Mouse (Mus musculus) effector memory CD4-positive, alpha-beta T cell, adult 5 months (primary cell): ENCODE measurements around the gene Dmrt3. TPM values are rescaled to one million over a fixed set of nuclear protein-coding genes. Genes with fewer than 3 reads are reported as not detected.

Experiments
- polyA plus RNA-seq: library from polyadenylated mRNA; unstranded; fragments of 100-300 nt; shearing (Covaris generic); gene quantifications from one replicate; pipeline ENCODE4 v1.2.1, GENCODE M21; 2017

The Dmrt3 gene
- polyA plus RNA-seq, result not detected

DNA sequence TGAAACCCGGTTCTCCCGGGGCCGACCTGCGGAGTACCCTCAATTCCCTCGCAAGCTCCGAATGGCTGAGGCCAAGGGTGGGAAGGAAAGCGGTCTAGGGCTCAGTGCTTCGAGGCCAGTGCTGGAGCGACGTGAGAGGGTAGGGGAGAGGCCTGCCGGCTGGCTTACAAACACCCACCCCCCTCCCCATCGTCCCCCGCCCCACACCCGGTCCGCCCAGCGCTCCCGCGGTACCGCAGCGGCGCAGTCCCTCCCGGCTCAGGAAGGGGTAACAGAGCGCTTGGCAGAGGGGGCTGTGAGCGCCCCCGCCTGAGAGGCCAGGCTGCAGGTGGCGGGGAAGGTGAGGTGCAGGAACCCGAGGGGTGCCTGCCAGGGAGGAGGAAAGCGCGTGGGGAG lies at the start of gene Dmrt3:
TSS of gene Dmrt3 (plus strand) at position 287 of the 396 bp plus-strand sequence.

DNA sequence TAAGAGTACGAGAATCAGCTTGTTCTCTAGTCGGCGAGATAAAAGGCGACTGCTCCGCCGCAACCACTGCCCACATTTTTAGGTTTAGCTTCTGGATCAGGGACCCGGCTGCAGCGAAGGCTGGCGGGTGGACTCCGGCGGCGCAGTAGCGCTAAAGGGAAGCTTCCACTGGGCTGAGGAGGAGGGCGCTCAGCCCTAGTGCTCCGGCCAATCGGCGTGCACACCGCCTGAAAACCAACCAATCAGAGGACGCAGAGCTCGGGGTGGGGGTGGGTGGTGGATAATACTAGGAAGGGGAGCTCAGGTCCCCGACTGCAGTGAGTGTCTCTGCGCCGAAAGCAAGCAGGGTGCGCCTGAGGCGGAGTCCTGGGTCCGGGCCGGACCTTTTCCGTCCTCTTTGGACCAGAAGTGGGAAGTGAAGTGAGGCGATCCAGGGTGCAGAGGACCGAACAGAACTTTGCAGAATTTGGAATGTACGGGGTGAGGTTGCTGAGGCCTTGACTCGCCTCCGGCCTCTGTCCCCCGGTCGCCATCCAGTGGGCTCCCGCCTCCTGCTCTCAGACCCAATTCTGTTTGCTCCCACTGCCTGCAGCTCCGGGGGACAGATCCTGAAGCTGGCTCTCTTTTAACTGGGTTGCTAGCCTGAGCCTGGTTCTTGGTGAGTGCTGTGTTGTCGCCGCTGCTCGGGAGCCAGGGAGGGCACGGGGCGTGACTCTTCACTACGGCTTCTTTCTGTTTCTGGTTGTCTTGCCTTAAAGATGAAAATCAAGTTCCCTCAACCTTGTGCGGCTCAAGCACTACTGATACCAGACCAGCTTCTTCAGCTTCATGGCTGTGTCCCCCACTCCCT lies 62.2 kb downstream of the Dmrt3 start, which contains the start of gene Dmrt2:
TSS of gene Dmrt2 (plus strand) at position 311 of the 850 bp plus-strand sequence.

Other genes with a start within 250 kb of the Dmrt3 start
- not detected for gene Dmrt1, start 104.7 kb upstream of the Dmrt3 start, polyA plus RNA-seq
- 0.16 TPM for gene Dmrt2, start 62.1 kb downstream of the Dmrt3 start, polyA plus RNA-seq